Mouse (Mus musculus) spleen, adult 2 months (tissue): Measurements from ENCODE around the gene Gucy2e.

ENCODE experiments used
- CTCF ChIP-seq: fragments of 200-500 bp; IDR thresholded peaks from 2 replicates; pipeline ENCODE4 v1.5.1; 2011; ENCODE audit warnings: mild to moderate bottlenecking, inconsistent platforms; ENCODE audit not compliant: insufficient read depth, insufficient read length, insufficient replicate concordance; ENCODE audit errors: extremely low read depth
- POLR2A ChIP-seq: fragments of 200-500 bp; IDR thresholded peaks from 2 replicates; pipeline ENCODE4 v1.6.1; 2011; ENCODE audit warnings: low read depth, low read length, inconsistent platforms

GRCm38 (mm10) chr11:69196766-69197165 lies 40.1 kb downstream of the Gucy2e start:
- TF ChIP-seq CTCF (no peak), POLR2A (no peak)
